Mouse (Mus musculus) cortical plate, adult 2 months (tissue): Measurements from ENCODE around the gene Anks1.

Experiments
- CTCF ChIP-seq: fragments of 200-500 bp; IDR thresholded peaks from 2 replicates; pipeline ENCODE4 v1.5.1; 2011; ENCODE audit warnings: mild to moderate bottlenecking, control low read depth, low read length; ENCODE audit not compliant: insufficient read depth; ENCODE audit errors: extremely low read depth
- POLR2A ChIP-seq: fragments of 200-500 bp; IDR thresholded peaks from 2 replicates; pipeline ENCODE4 v1.6.1; 2011; ENCODE audit warnings: mild to moderate bottlenecking, low read length, control low read depth; ENCODE audit not compliant: insufficient read depth; ENCODE audit errors: extremely low read depth

- no peak for TF ChIP-seq CTCF
- TF ChIP-seq POLR2A, result no peak
These were observed 100.1 kb downstream of the Anks1 start for GRCm38 (mm10) chr17:28009066-28009715.
